Mouse (Mus musculus): ENCODE results near the gene Stam2. TPM values are rescaled to one million over a fixed set of nuclear protein-coding genes. Genes with fewer than 3 reads are reported as not detected.
A peak's percentile ranks its signal among the peaks of the same experiment; 100 is the strongest.

The Stam2 gene
- polyA plus RNA-seq (2015; fragmentation: Nextera tagmentation; extraction: Ambion mirVana), result 28.1 and 30.1 TPM in 2 replicates

DNA sequence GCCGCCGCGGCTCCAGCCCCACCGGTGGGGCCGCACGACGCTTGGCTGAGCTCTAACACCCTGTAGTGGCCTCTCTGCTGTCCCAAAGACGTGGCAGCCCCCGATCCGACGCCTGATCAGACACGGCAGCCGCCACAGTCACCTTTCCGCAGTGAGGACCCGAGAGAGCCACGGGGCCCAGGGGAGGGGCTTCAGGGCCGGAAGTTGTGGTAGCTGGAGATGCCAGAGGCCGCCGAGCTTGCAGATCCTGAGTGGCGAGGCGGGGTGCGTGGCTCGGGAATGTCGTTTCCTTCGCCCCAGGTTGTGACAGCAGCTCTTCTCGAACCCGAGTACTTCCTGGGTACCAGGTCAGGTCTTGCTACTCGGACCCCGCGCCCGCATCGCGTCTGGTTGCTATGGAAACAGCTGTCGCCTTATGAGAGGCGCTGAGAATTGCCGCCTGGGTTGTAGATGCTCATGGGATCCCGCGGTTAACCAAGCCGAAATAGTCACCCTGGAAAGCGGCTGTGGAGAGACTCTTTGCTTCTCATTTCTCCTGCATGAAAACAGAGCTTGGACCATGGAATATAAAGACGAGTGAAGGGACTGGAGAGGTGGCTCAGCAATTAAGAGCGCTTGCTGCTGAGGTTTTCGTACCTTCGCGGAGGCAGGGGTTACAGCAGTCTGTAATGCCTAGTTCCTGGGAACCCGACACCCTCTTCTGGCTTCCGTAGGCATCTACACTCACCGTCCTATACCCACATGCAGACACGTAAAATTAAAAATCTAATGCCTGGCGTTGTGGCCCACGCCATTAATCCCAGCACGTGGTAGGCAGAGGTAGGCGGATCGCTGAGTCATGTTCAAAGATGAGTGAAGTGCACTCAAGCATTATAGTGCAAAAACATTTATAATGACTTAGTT is at the start of gene Stam2:
TSS of gene Stam2 (minus strand) at position 26 of the 903 bp plus-strand sequence.
- Histone ChIP-seq H3K27me3 (no peaks in the 10 kb centered on the region), H3K4me1 (peaks cover 6% of the 10 kb centered on the region), H3K4me2 (peak within 1 kb of the TSS; percentile 72), H3K9me3 (no peaks in the 10 kb centered on the region), H3K4me3 (peak within 1 kb of the TSS; percentile 84), H3K27ac (peak within 1 kb of the TSS; percentile 96), H3K36me3 (no peaks in the 10 kb centered on the region), H3K9ac (peak within 1 kb of the TSS; percentile 89)
- 7% methylated on average over 54 of the region's 54 CpGs for WGBS
- ATAC-seq (ENCODE audit: insufficient number of reproducible peaks, insufficient read depth, low FRiP score, low TSS enrichment, low read depth), result peak; percentile 92

DNA sequence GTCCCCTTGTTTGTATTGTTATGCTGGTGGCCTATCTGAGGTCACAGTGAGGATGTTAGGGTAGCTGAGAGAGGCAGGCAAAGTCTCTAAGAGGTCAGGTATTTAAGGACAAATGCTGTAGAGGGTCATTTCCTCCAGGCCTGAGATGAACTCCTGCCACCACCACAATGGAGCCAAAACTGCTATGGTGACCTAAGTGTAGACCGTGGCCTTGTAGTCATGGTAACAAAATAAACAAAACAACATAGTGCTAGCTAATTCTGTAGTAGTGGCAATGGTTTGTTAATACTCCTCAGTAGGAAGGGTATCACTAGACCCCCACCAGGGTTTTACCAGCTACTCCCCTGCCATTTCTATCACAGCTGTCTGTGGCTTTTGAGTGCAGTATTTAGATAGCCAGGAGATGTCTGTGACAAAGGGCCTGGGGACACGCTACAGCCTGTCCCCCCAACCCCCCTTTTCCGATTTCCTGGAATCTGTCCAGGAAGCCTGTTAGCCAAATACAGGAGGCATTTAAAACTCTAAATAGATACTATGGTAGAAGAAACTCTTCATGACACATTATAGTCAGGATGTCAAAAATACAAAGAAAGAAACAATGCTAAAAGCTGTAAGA is 43.1 kb upstream of the Stam2 start:
- H3K4me2 ChIP-seq, result no peak overlapping the region
- H3K27ac ChIP-seq, result no peak overlapping the region
- 32% methylated on average over 3 of the region's 3 CpGs for WGBS
- H3K9ac ChIP-seq, result no peak overlapping the region
- H3K4me1 ChIP-seq, result 0 out of 2 replicates have a peak, but pooled peaks cover 3% of the 10 kb centered on the region
- H3K4me3 ChIP-seq, result no peak overlapping the region
- H3K36me3 ChIP-seq, result no peaks in the 10 kb centered on the region
- no peaks in the 10 kb centered on the region for H3K27me3 ChIP-seq
- ATAC-seq (ENCODE audit: insufficient number of reproducible peaks, insufficient read depth, low FRiP score, low TSS enrichment, low read depth), result no peak
- no peaks in the 10 kb centered on the region for H3K9me3 ChIP-seq

DNA sequence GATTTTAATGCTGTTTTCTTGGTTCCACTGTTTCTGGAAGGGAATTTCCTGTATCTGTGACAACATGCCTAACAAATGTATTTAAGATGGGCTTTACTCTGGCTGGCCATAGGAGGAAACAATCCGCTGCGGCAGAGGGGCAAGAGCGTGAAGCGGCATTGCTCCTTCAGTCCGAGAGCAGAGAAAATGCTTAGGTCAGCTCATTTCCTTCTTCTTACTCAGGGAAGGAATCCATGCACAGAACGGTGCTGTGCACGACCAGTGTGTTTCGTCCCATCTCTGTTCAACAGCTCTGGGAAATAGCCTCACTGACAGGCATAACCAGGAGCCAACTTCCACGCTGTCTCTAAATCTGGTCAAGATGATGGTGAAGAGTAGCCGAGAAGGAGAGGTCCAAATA is 37.9 kb upstream of the Stam2 start:
- Histone ChIP-seq H3K4me1 (no peaks in the 10 kb centered on the region), H3K4me2 (no peak overlapping the region), H3K4me3 (no peak overlapping the region), H3K27ac (no peak overlapping the region), H3K36me3 (no peaks in the 10 kb centered on the region), H3K9ac (no peak overlapping the region), H3K27me3 (no peaks in the 10 kb centered on the region), H3K9me3 (no peaks in the 10 kb centered on the region)
- WGBS, result 84% methylated on average over 10 of the region's 10 CpGs
- ATAC-seq (ENCODE audit: insufficient number of reproducible peaks, insufficient read depth, low FRiP score, low TSS enrichment, low read depth), result no peak

DNA sequence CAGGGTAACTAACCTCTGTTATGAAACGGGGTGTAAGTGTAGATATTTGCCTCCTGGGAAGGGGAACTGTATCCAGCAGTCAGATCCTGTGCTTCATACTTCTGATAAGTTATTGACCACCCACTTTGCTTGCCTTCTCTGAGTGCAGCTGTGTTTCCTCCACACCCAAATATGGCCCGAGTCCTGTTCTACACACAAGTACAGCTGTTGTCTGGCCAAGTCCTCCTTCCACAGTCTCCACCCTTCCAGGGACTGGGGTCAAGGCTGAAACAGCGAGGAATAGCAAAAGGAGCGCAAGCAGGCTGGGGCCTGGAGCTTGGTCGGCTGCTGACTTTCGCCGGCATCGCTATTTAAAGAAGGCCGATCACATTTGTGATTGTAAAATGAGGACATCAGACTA is 37.3 kb upstream of the Stam2 start:
- no peaks in the 10 kb centered on the region for H3K4me1 ChIP-seq

DNA sequence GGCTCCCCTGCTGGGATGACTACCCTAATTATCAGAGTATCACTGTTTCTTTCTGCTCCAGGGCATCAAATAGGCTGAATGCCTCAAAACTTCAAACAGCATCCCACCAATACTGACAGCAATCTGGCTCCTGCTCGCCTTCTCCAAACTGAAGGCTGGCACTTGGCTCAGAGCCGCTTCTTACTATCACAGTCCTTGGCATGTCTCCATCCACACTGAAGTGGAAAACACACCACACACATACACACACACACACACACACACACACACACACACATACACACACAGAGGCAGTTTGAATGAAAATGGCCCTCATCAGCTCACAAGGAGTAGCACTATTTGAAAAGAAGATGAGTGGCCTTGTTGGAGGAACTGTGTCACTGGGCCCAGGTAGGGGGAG is 35.8 kb upstream of the Stam2 start:
- ATAC-seq (ENCODE audit: insufficient number of reproducible peaks, insufficient read depth, low FRiP score, low TSS enrichment, low read depth), result no peak
- Histone ChIP-seq H3K9me3 (no peaks in the 10 kb centered on the region), H3K4me1 (peaks cover 2% of the 10 kb centered on the region; the same call in 1 of the 2 replicates), H3K9ac (no peak overlapping the region), H3K36me3 (no peaks in the 10 kb centered on the region), H3K27me3 (no peaks in the 10 kb centered on the region), H3K4me3 (no peak overlapping the region), H3K27ac (no peak overlapping the region), H3K4me2 (no peak overlapping the region)
- 46% methylated on average over 2 of the region's 2 CpGs for WGBS

More for the DNA sequence above, 37.3 kb upstream of the Stam2 start:
- no peak for ATAC-seq (ENCODE audit: insufficient number of reproducible peaks, insufficient read depth, low FRiP score, low TSS enrichment, low read depth)
- no peaks in the 10 kb centered on the region for H3K9me3 ChIP-seq
- no peak overlapping the region for H3K9ac ChIP-seq
- H3K27me3 ChIP-seq, result no peaks in the 10 kb centered on the region
- H3K4me3 ChIP-seq, result no peak overlapping the region
- 84% methylated on average over 9 of the region's 9 CpGs for WGBS
- H3K36me3 ChIP-seq, result no peaks in the 10 kb centered on the region
- H3K4me2 ChIP-seq, result no peak overlapping the region
- no peak overlapping the region for H3K27ac ChIP-seq

DNA sequence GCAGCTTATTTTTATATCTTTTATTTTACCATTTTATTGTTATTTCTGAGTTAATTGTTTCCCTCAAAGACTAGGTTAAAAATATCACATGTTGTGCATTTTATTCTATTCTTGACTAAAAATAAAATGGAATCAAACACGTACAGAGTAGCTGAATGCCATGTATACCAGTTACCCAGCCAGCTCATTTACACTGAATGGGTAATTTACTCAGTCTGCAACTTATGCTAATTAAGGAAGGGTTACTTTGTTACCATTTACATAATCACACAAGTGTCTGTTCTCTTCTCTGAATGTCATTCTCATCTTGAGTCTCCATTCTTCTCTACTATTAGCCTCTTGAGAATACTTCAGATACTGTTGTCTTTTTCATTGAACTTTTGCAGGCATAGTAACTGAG is 32.3 kb upstream of the Stam2 start:
- peaks cover 3% of the 10 kb centered on the region; the same call in 1 of the 2 replicates for H3K4me1 ChIP-seq
- no peak overlapping the region for H3K9ac ChIP-seq
- no peak overlapping the region for H3K4me3 ChIP-seq
- ATAC-seq (ENCODE audit: insufficient number of reproducible peaks, insufficient read depth, low FRiP score, low TSS enrichment, low read depth), result no peak
- H3K4me2 ChIP-seq, result no peak overlapping the region
- no peaks in the 10 kb centered on the region for H3K27me3 ChIP-seq
- no peak overlapping the region for H3K27ac ChIP-seq
- WGBS, result 62% methylated on average over 1 of the region's 1 CpGs
- H3K36me3 ChIP-seq, result no peaks in the 10 kb centered on the region
- no peaks in the 10 kb centered on the region for H3K9me3 ChIP-seq

DNA sequence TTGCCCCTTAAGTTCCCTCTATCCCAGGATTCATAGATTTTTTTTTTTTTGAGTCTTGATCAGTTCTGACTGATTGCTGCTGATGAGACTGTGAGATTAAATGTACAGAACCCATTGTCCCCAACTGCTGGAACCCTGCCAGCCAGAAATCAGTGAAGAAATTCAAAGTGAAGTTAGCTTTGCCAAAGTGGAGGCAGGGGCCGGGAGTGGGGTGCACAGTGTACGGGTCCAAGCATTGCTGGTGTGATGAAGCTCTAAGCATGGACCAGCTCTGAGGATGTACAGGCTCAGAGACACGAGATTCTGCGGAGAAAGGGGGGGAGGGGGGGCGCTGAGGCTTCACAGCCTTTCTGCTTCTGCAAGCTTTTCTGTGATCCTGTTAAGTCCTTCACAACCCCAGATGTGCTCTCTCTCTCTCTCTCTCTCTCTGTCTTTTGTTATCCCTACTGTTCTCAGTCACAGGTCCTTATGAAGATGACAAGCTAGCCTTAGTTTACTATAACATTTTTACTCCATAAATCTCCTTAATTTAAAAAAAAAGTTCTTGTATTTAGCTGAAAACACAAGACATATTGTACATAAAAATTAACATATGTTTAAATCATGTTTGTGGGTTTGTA is 30.8 kb upstream of the Stam2 start:
- Histone ChIP-seq H3K4me1 (peaks cover 3% of the 10 kb centered on the region; the same call in 1 of the 2 replicates), H3K4me2 (no peak overlapping the region), H3K9me3 (no peaks in the 10 kb centered on the region), H3K36me3 (no peaks in the 10 kb centered on the region), H3K4me3 (no peak overlapping the region), H3K27me3 (no peaks in the 10 kb centered on the region), H3K27ac (no peak overlapping the region), H3K9ac (no peak overlapping the region)
- WGBS, result 20% methylated on average over 5 of the region's 5 CpGs
- ATAC-seq (ENCODE audit: insufficient number of reproducible peaks, insufficient read depth, low FRiP score, low TSS enrichment, low read depth), result no peak

DNA sequence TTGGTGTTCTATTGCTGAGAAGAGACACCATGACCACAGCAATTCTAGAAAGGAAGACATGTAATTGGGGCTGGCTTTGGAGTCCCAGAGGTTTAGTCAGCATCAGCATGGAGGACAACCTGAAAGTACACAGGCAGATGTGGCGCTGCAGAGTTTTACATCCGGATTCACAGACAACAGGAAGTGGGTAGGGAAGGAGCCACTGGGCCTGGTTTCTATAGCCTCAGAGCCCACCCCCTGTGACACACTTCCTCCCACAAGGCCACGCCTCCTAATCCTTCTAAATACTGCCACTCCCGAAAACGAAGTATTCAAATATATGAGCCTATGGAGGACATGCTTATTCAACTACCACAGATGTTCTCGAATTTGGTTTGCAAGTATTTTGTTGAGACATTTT is 23.0 kb upstream of the Stam2 start:
- peaks cover 13% of the 10 kb centered on the region; the same call in 1 of the 2 replicates for H3K4me1 ChIP-seq
- H3K9me3 ChIP-seq, result no peaks in the 10 kb centered on the region
- no peak overlapping the region for H3K27ac ChIP-seq
- 92% methylated on average over 6 of the region's 6 CpGs for WGBS
- no peak overlapping the region for H3K4me3 ChIP-seq
- no peak for ATAC-seq (ENCODE audit: insufficient number of reproducible peaks, insufficient read depth, low FRiP score, low TSS enrichment, low read depth)
- H3K27me3 ChIP-seq, result no peaks in the 10 kb centered on the region
- H3K36me3 ChIP-seq, result no peaks in the 10 kb centered on the region
- H3K9ac ChIP-seq, result no peak overlapping the region
- no peak overlapping the region for H3K4me2 ChIP-seq

DNA sequence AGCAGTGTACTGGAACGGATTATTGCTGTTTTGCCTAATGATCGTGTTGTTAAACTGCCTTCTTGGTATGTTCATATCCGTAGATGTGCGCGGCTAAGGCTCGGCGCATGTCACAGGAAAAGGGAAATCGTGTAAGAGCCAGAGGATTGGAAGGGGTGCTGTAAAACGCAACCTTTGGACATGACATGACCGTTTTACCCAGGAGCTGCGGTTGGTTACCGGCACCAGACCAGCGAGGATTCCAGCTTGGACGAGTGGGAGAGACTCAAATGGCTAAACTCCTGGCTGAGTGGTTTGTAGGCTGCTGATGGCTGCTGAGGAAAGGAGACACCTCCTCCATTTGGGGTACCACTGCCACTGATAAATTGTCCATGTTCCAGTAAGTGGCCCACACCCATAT is 21.8 kb upstream of the Stam2 start:
- 61% methylated on average over 14 of the region's 14 CpGs for WGBS
- ATAC-seq (ENCODE audit: insufficient number of reproducible peaks, insufficient read depth, low FRiP score, low TSS enrichment, low read depth), result no peak

DNA sequence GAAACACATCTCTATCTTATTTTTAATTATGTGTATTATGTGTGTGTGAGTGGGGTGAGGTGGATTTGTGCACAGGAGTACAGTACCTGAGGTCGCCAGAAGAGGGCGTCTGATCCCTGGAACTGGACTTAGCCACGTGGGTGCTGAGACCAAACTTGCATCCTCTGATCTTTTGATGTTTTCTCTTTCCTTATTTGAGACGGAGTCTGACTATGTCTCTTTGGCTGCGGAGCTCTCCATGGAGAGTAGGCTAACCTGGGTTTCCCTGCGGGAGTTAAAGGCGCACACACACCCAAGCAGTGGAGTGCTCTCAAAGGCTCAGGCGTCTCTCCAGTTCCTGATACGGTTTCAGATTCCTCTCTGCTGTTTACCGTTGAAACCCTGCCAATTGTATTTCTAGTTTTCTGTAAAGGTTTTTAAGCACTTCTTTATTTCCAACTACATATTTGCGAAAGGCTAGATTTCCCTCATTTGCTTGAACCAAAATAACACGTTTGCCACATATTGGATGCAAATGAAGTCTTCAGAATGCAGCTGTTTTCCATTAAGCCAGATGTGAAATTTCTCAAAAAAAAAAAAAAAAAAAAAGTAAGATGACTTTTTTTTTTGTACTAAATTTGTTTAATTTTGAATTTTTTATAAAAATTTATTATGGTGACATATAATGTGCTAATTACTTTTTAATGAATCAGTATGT is 21.1 kb upstream of the Stam2 start:
- WGBS, result 3% methylated on average over 12 of the region's 12 CpGs
- Histone ChIP-seq H3K36me3 (no peaks in the 10 kb centered on the region), H3K27ac (peak overlapping the region; percentile 55), H3K4me2 (peak overlapping the region; percentile 59), H3K9ac (0 out of 2 replicates have a peak overlapping the region, but pooled peaks have one; percentile 17), H3K27me3 (no peaks in the 10 kb centered on the region), H3K4me3 (peak overlapping the region; percentile 32), H3K9me3 (no peaks in the 10 kb centered on the region), H3K4me1 (peaks cover 13% of the 10 kb centered on the region; the same call in 1 of the 2 replicates)
- ATAC-seq (ENCODE audit: insufficient number of reproducible peaks, insufficient read depth, low FRiP score, low TSS enrichment, low read depth), result peak; percentile 67; the same call in 1 of the 2 replicates

More for the DNA sequence above, 21.8 kb upstream of the Stam2 start:
- no peaks in the 10 kb centered on the region for H3K36me3 ChIP-seq
- peaks cover 13% of the 10 kb centered on the region; the same call in 1 of the 2 replicates for H3K4me1 ChIP-seq
- no peak overlapping the region for H3K4me3 ChIP-seq
- H3K27ac ChIP-seq, result no peak overlapping the region
- H3K9ac ChIP-seq, result no peak overlapping the region
- H3K4me2 ChIP-seq, result peak overlapping the region; percentile 3; the same call in 1 of the 2 replicates
- no peaks in the 10 kb centered on the region for H3K27me3 ChIP-seq
- no peaks in the 10 kb centered on the region for H3K9me3 ChIP-seq

DNA sequence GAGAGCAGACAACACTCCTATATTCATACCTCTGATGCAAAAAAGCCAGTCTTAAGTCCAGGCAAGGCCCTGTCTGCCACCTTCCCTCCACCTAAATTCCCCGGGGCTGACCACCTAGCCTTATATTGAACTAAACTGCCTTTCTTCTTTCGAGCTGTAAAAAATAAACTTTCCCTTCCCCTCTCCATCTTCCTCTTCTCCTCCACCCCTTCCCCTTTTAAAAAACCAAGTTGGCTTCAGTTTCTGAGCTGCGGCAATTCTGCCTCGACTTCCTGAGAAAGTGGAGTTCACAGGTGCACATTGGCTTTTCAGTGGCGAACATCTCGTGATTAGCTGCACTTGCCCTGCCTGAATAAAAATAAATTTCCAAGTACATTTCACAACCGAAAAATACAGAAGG is 20.4 kb upstream of the Stam2 start:
- 68% methylated on average over 7 of the region's 7 CpGs for whole genome bisulfite sequencing
- H3K4me3 ChIP-seq, result no peak overlapping the region
- 0 out of 2 replicates have a peak overlapping the region, but pooled peaks have one; percentile 55 for H3K27ac ChIP-seq
- H3K4me1 ChIP-seq, result peaks cover 13% of the 10 kb centered on the region; the same call in 1 of the 2 replicates
- no peaks in the 10 kb centered on the region for H3K36me3 ChIP-seq
- H3K4me2 ChIP-seq, result peak overlapping the region; percentile 59
- H3K9me3 ChIP-seq, result no peaks in the 10 kb centered on the region
- no peak overlapping the region for H3K9ac ChIP-seq
- no peaks in the 10 kb centered on the region for H3K27me3 ChIP-seq
- no peak for ATAC-seq (ENCODE audit: insufficient number of reproducible peaks, insufficient read depth, low FRiP score, low TSS enrichment, low read depth)
